Mouse (Mus musculus): ENCODE data around the gene Hrh2. TPM values are rescaled to one million over a fixed set of nuclear protein-coding genes. Genes with fewer than 3 reads are reported as not detected.

The Hrh2 gene
- 0.24 and 0.38 TPM in 2 replicates for polyA plus RNA-seq (2012; rRNA removed)

DNA sequence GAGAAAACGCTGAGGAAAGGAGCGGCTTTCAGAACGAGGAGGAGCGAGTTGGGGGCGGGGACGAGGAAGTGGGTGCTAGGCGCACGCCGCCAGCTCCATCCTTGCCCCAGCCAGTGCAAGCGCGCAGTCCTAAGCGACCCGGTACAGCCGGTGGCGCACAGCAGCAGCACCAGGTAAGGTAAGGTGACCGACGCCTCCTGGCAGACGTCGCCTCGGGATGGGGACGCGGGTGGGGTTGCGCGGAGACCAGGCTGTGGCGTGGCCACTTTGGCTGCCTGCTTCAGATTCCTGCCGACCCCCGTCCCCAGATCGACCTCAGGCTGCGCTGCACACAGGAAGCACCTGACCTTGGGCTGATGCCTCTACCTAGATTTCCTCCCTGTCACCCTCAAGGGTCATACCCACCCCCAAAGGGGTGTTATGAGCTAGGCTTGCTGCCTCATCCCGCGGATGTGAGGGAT, at the start of gene Hrh2:
TSS of gene Hrh2 (plus strand) at position 109 of the 461 bp plus-strand sequence.

Other genes with a start within 250 kb of the Hrh2 start
- 0.09 and 0.27 TPM in 2 replicates for gene Drd1, start 136.4 kb upstream of the Hrh2 start, polyA plus RNA-seq (2012; rRNA removed)
- gene Sfxn1, start 120.3 kb upstream of the Hrh2 start, polyA plus RNA-seq (2012; rRNA removed) = 13.5 and 17.0 TPM in 2 replicates
- gene Cplx2, start 179.2 kb downstream of the Hrh2 start, polyA plus RNA-seq (2012; rRNA removed) = 16.3 and 19.6 TPM in 2 replicates

Measured in ovary, adult 2 months (tissue).